Mouse (Mus musculus) small intestine, adult 2 months (tissue): ENCODE measurements at regions not wholly inside any gene's neighbourhood (a gene's known extent, or its start where the extent isn't known, plus 50 kb on each side); places are given as distances from the start of the nearest gene placed in this dataset.

Experiments
- CTCF ChIP-seq: fragments of 200-500 bp; IDR thresholded peaks from 2 replicates; pipeline ENCODE4 v1.5.1; 2012; ENCODE audit warnings: low read depth, mild to moderate bottlenecking, control low read depth, inconsistent platforms, low read length, moderate library complexity, mixed read lengths; ENCODE audit not compliant: insufficient replicate concordance, insufficient read length; ENCODE audit errors: extremely low read depth
- POLR2A ChIP-seq: fragments of 200-500 bp; IDR thresholded peaks from 2 replicates; pipeline ENCODE4 v1.6.1; 2012; ENCODE audit warnings: low read depth, mild to moderate bottlenecking, control low read depth, inconsistent platforms, low read length, moderate library complexity

DNA sequence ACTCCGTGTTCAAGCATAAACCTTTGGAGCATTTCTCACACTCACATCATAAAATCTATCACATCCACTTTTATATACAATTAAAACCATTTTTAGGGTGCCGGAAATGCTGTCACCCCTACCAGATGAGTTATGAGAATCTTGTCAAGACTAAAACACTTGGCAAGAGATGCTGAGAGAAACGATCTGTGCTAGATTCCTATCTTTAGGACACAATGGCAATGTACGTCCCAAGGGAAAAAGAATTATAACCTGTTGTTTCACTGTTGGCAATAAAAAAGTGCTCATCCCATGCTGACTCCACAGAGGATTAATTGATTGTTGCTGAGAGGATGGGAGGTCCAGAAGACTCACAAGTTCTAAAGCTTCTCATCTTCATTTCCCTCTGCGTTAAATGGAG lies 389.7 kb upstream of the C030005K15Rik start:
- no peak for TF ChIP-seq CTCF
- no peak for TF ChIP-seq POLR2A
